Mouse (Mus musculus) heart, adult 2 months (tissue): ENCODE data around the gene Nphs1. TPM values are rescaled to one million over a fixed set of nuclear protein-coding genes. Genes with fewer than 3 reads are reported as not detected.

ENCODE experiments used
- DNase-seq, 2 experiments: peaks; one replicate each; pipeline ENCODE4 v3.0.0; 2021
- H3K27ac ChIP-seq: fragments of 200-600 bp; 2 replicates; pipeline ENCODE4 v1.8.1; 2022
- H3K27me3 ChIP-seq: fragments of 200-500 bp; 2 replicates; pipeline ENCODE4 v1.6.1; 2012; ENCODE audit warnings: mild to moderate bottlenecking, low read length, inconsistent platforms, mixed read lengths; ENCODE audit not compliant: control insufficient read depth, insufficient read depth
- H3K36me3 ChIP-seq: fragments of 200-500 bp; 2 replicates; pipeline ENCODE4 v1.6.1; 2012; ENCODE audit warnings: low read length, inconsistent platforms; ENCODE audit not compliant: control insufficient read depth, insufficient read depth
- H3K4me1 ChIP-seq: fragments of 200-500 bp; 2 replicates; pipeline ENCODE4 v1.6.1; 2011; ENCODE audit warnings: low read length; ENCODE audit not compliant: control insufficient read depth, insufficient read depth
- H3K4me3 ChIP-seq: fragments of 200-600 bp; 2 replicates; pipeline ENCODE4 v1.8.1; 2022
- H3K79me2 ChIP-seq: fragments of 200-500 bp; replicated peaks from 2 replicates; pipeline ENCODE4 v1.6.1; 2012; ENCODE audit warnings: mild to moderate bottlenecking, inconsistent platforms, low read length, moderate library complexity, mixed read lengths; ENCODE audit not compliant: control insufficient read depth, insufficient read depth
- H3K9ac ChIP-seq: fragments of 200-500 bp; 2 replicates; pipeline ENCODE4 v1.6.1; 2012; ENCODE audit warnings: low read depth, mild to moderate bottlenecking, control low read depth, inconsistent platforms, low read length, mixed read lengths
- CTCF ChIP-seq: fragments of 200-600 bp; IDR thresholded peaks from 2 replicates; pipeline ENCODE4 v1.8.1; 2022; ENCODE audit warnings: antibody characterized with exemption, mild to moderate bottlenecking, moderate library complexity
- EP300 ChIP-seq: fragments of 200-500 bp; IDR thresholded peaks from 2 replicates; pipeline ENCODE4 v1.6.1; 2011; ENCODE audit warnings: low read depth, low read length, control low read depth; ENCODE audit not compliant: insufficient read depth
- POLR2A ChIP-seq: fragments of 200-500 bp; IDR thresholded peaks from 2 replicates; pipeline ENCODE4 v1.6.1; 2011; ENCODE audit warnings: mild to moderate bottlenecking, low read depth, low read length, control low read depth; ENCODE audit not compliant: insufficient read depth
- WGBS: fragments of 180-500 bp; shearing (Covaris S2); methylation state at CpG from one replicate; pipeline ENCODE4 v1.1.7; 2018; 5-methylcytosine and 5-hydroxymethylcytosine counted together
- intact Hi-C: fragments of 180-260 bp; cut with DNase I; formaldehyde crosslinking; loops from one replicate; pipeline ENCODE4 v1.15.1; 2025
- polyA plus RNA-seq: library from polyadenylated mRNA; depleted of rRNA; stranded (reverse); fragments of >200 nt; gene quantifications from 2 replicates; pipeline ENCODE4 v1.2.3, GENCODE M21; 2012
- total RNA-seq, 2 experiments: library from RNA; stranded (reverse); gene quantifications; 2 replicates each; pipeline ENCODE4 v1.2.3; 2021

Nphs1 gene
- total and polyA plus RNA-seq, 3 experiments: 0.04 TPM; not detected in 2

DNA sequence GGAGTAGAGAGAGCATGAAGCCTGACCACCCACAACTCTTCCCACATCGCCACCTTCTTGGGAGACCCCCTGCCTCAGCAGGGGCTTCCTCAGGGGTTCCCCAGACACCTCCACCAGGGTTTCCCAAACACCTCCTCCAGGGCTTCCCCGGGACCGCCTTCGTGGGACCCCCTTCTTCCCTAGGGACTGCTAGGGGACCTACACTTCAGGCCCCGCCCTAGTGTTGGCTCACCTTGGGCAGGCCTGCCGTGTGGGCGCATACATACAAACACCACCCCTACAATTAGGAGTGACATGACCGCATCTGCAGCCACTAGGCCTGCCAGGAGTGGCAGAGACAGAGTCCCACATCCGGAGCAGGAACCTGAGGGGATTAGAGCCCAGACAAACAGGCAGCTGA is 40.3 kb upstream of the Nphs1 start:
- H3K27ac ChIP-seq: no peak overlapping the region
- no peak overlapping the region for H3K4me3 ChIP-seq
- no peaks in the 10 kb centered on the region for H3K27me3 ChIP-seq
- DNase-seq: peak in 1 of 2 experiments; percentile 20
- intact Hi-C loops: no loop called here
- no peaks in the 10 kb centered on the region for H3K79me2 ChIP-seq
- no peak overlapping the region for H3K9ac ChIP-seq
- peaks cover 2% of the 10 kb centered on the region; the same call in 1 of the 2 replicates for H3K4me1 ChIP-seq
- no peak for TF ChIP-seq CTCF
- no peak for TF ChIP-seq POLR2A
- no peak for TF ChIP-seq EP300
- 70% methylated on average over 9 of the region's 9 CpGs for WGBS
- no peaks in the 10 kb centered on the region for H3K36me3 ChIP-seq

DNA sequence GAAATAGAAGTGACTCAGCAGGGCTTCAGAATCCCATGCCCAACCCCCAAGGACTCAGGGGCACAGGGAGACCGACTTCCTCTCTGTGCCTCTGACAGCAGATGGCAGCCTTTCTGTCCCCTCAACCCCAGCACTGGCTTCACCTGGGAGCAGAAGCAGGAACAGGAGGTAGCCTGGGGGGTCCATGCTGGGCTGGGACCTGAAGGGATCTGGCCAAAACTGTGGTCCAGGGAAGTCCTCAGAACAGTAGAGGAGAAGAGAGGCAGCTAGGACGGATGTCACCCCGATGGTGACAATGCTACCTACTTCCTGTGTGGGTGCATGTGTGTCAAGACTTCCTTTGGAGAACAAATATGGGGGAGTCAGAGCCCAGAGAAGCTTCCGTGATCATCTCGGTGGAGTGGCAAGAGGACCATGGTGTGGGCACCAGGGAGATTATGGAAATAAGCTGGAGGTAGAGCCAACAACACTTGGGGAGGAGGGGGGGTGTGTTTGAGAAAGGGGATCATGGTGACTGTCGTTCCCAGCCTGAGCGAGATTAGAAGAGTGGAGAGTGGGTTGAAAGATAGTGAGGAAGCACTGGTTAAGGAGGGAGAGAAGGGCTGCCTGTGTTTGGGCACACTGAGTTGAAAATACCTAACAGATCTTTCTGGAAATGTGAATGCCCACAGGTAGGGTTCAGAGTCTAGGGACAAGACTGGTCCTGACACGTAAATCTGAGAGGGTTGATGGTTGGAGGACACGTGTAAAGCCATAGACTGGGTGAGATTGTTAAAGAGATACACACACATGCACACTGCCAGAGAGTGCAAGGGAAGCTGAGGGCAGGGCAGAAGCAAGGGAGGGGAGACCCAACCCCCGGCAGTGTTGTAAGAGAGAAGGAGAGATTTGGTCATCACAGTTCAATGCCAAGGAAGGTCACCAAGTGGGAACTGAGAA is 38.3 kb upstream of the Nphs1 start, which contains the start of gene Hcst:
Gene Hcst (minus strand): TSS at position 294 of the 939 bp plus-strand sequence.
- no peak within 1 kb of the TSS for H3K9ac ChIP-seq
- TF ChIP-seq CTCF (no peak), POLR2A (no peak), EP300 (no peak)
- peaks cover 2% of the 10 kb centered on the region; the same call in 1 of the 2 replicates for H3K4me1 ChIP-seq
- intact Hi-C loops: no loop called here
- no peaks in the 10 kb centered on the region for H3K36me3 ChIP-seq
- H3K27me3 ChIP-seq: no peaks in the 10 kb centered on the region
- H3K4me3 ChIP-seq: no peak within 1 kb of the TSS
- no peaks in the 10 kb centered on the region for H3K79me2 ChIP-seq
- peak; percentile 39 to 66 for DNase-seq
- 39% methylated on average over 10 of the region's 10 CpGs for WGBS
- no peak within 1 kb of the TSS; the same call in 1 of the 2 replicates for H3K27ac ChIP-seq

DNA sequence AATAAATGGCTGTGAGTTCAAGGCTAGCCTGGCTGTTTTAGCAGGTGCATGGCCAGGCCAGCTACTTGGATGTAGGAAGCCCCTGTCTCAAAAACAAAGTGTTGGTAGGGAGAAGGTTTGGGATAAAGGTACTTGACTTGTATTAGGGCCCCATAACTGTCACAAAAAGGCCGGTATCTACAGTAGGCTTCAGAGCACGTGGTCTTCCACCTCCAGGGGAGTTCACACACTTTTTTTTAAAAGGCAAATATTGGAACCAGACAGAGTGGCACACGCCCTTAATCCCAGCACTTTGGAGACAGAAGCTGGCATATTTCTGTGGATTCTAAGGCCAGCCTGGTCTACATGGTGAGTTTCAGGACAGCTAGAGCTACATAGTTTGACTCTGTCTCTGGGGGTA is 37.4 kb upstream of the Nphs1 start:
- H3K27ac ChIP-seq: no peak overlapping the region
- 91% methylated on average over 3 of the region's 3 CpGs for WGBS
- no peak overlapping the region for H3K4me3 ChIP-seq
- H3K4me1 ChIP-seq: peaks cover 2% of the 10 kb centered on the region; the same call in 1 of the 2 replicates
- no peak for DNase-seq
- no peaks in the 10 kb centered on the region for H3K27me3 ChIP-seq
- no peak overlapping the region for H3K9ac ChIP-seq
- H3K79me2 ChIP-seq: no peaks in the 10 kb centered on the region
- intact Hi-C loops: no loop called here
- TF ChIP-seq EP300 (no peak), POLR2A (no peak), CTCF (no peak)
- H3K36me3 ChIP-seq: no peaks in the 10 kb centered on the region

DNA sequence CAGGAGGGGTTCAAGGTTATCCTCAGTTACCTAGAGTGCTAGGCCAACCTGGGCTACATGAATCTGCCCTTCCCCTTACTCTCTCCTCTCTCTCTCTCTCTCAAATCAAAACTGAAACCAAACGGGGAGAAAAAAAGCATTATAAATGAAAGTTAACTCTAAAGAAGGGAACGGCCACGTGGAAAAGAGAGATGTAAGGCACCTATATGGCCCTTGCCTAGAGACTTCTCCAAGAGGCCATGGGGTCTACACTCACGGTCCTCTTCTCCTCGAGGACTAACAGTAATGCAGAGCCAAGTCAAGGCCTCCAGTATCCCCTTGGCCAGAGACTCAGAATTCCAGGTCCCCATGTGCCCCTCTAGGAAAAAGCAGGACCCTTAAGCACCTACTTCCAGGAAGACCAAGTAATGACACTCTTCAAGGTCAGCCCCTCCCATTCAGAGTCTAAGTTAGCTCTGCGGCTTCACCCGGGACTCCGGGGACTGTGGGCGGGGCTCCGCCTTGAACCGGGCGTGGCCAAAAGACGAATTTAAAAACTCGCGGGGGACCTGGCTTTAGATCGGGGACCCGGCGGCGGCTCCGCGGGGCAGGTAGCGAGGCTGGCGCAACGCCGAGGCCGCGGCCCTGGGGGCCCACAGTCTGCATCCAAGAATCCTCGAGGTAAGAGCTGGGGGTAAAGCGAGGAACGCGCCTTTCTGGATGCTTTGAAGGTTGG is 36.8 kb upstream of the Nphs1 start, which contains the start of gene Nfkbid:
Gene Nfkbid (plus strand): TSS at position 558 of the 715 bp plus-strand sequence.
- H3K4me3 ChIP-seq: peak within 1 kb of the TSS; percentile 64
- H3K36me3 ChIP-seq: no peaks in the 10 kb centered on the region
- no peaks in the 10 kb centered on the region for H3K27me3 ChIP-seq
- H3K4me1 ChIP-seq: peaks cover 2% of the 10 kb centered on the region; the same call in 1 of the 2 replicates
- 9% methylated on average over 31 of the region's 31 CpGs for WGBS
- intact Hi-C loops: no loop called here
- peak within 1 kb of the TSS; percentile 66 for H3K27ac ChIP-seq
- DNase-seq: peak; percentile 82 to 83
- peak within 1 kb of the TSS; percentile 7 for H3K9ac ChIP-seq
- H3K79me2 ChIP-seq: no peaks in the 10 kb centered on the region
- TF ChIP-seq POLR2A: no peak
- no peak for TF ChIP-seq CTCF
- TF ChIP-seq EP300: no peak

DNA sequence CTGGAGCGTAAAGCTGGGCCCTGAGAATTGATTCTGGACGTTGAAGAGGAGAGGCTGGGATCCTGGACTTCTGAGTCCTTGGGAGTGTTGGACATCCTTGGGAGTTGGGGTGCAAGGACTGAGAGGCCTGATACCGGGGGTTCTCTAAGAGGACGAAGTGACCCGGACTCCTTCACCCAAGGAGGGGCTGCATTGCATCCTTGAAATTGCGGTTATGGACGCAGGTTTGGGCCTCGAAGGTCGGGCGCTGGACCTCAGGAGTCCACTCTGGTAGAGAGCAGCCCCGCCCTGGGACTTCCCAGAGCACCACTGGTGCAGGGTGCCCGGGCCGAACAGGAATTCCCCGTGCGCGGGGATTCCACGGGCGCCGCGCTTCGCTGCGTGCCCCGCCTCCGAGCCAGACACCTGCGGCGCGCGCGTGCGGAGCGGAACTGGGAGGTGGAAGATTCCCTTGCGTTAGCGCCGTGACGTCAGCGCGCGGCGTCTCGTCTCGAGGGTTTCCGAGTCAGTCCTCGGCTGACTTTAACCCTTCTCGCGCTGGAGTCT is 36.2 kb upstream of the Nphs1 start:
- Histone ChIP-seq H3K9ac (peak overlapping the region; percentile 7), H3K27me3 (no peaks in the 10 kb centered on the region), H3K79me2 (no peaks in the 10 kb centered on the region), H3K4me1 (peaks cover 2% of the 10 kb centered on the region; the same call in 1 of the 2 replicates), H3K4me3 (peak overlapping the region; percentile 64), H3K36me3 (no peaks in the 10 kb centered on the region), H3K27ac (peak overlapping the region; percentile 66)
- TF ChIP-seq CTCF (no peak), EP300 (no peak), POLR2A (no peak)
- under 1% methylated on average over 45 of the region's 45 CpGs for WGBS
- intact Hi-C loops: no loop called here
- peak; percentile 83 to 90 for DNase-seq
